Mouse (Mus musculus) midbrain, embryonic 14.5 days (tissue): ENCODE measurements around the gene 4933402J07Rik. TPM values are rescaled to one million over a fixed set of nuclear protein-coding genes. Genes with fewer than 3 reads are reported as not detected.

Experiments
- polyA plus RNA-seq: library from polyadenylated mRNA; unstranded; fragments of >200 nt; fragmentation: Nextera tagmentation; extraction: Ambion mirVana; gene quantifications from 2 replicates; pipeline ENCODE4 v1.2.1, GENCODE M21; 2014

4933402J07Rik gene
- polyA plus RNA-seq, 1 experiment from 2014 or later: not detected

Other genes starting within 250 kb of the 4933402J07Rik start
- 20.3 and 22.6 TPM in 2 replicates for gene Cbln1, start 91.2 kb upstream of the 4933402J07Rik start, polyA plus RNA-seq